Mouse (Mus musculus) kidney, postnatal 0 days (tissue): Measurements from ENCODE around the gene Stk26. TPM values are rescaled to one million over a fixed set of nuclear protein-coding genes. Genes with fewer than 3 reads are reported as not detected.
A peak's percentile ranks its signal among the peaks of the same experiment; 100 is the strongest.

Source experiments
- ATAC-seq: fragments of 200-750 bp; cut with Nextera tagmentation; replicated peaks from 2 replicates; pipeline ENCODE4 v1.8.0; 2017; ENCODE audit warnings: low read depth, moderate number of reproducible peaks, moderate TSS enrichment, moderate library complexity; ENCODE audit not compliant: low FRiP score
- DNase-seq: peaks from one replicate; pipeline ENCODE4 v3.0.0-alpha.2; 2016; ENCODE audit warnings: low spot score
- H3K27ac ChIP-seq: fragments of 300-500 bp; sonication (generic); 2 replicates; pipeline ENCODE4 v1.5.1; 2014; ENCODE audit warnings: mild to moderate bottlenecking
- H3K27me3 ChIP-seq: fragments of 300-500 bp; sonication (generic); 2 replicates; pipeline ENCODE4 v1.6.1; 2014; ENCODE audit warnings: low read length, mixed read lengths; ENCODE audit not compliant: insufficient read depth
- H3K36me3 ChIP-seq: fragments of 300-500 bp; sonication (generic); 2 replicates; pipeline ENCODE4 v1.6.1; 2014; ENCODE audit warnings: low read length, mixed read lengths; ENCODE audit not compliant: insufficient read depth
- H3K4me1 ChIP-seq: fragments of 300-500 bp; sonication (generic); replicated peaks from 2 replicates; pipeline ENCODE4 v1.6.1; 2014; ENCODE audit warnings: antibody characterized with exemption, low read length, mixed read lengths; ENCODE audit not compliant: insufficient read depth
- H3K4me2 ChIP-seq: fragments of 300-500 bp; sonication (generic); 2 replicates; pipeline ENCODE4 v1.6.1; 2014; ENCODE audit warnings: mild to moderate bottlenecking, low read length, moderate library complexity, mixed read lengths
- H3K4me3 ChIP-seq: fragments of 300-500 bp; sonication (generic); replicated peaks from 2 replicates; pipeline ENCODE4 v1.5.1; 2014; ENCODE audit warnings: low read depth, low read length
- H3K9ac ChIP-seq: fragments of 300-500 bp; sonication (generic); 2 replicates; pipeline ENCODE4 v1.6.1; 2014; ENCODE audit warnings: low read depth, low read length
- H3K9me3 ChIP-seq: fragments of 300-500 bp; sonication (generic); replicated peaks from 2 replicates; pipeline ENCODE4 v1.6.1; 2016; ENCODE audit warnings: low read length, inconsistent platforms, mixed read lengths
- CTCF ChIP-seq: IDR thresholded peaks from 2 replicates; pipeline ENCODE4 v1.5.1; 2016; ENCODE audit warnings: antibody characterized with exemption, low read depth, mild to moderate bottlenecking, moderate library complexity
- WGBS: fragments of 180-500 bp; shearing (Covaris S2); extraction: QIAGEN DNeasy Blood & Tissue Kit; methylation state at CpG from one replicate; pipeline ENCODE4 v1.1.7; 2014; 5-methylcytosine and 5-hydroxymethylcytosine counted together
- polyA plus RNA-seq: library from polyadenylated mRNA; unstranded; fragments of >200 nt; fragmentation: Nextera tagmentation; extraction: Ambion mirVana; gene quantifications from 2 replicates; pipeline ENCODE4 v1.2.1, GENCODE M21; 2015

Gene Stk26
- polyA plus RNA-seq = 4.3 and 4.8 TPM in 2 replicates

DNA sequence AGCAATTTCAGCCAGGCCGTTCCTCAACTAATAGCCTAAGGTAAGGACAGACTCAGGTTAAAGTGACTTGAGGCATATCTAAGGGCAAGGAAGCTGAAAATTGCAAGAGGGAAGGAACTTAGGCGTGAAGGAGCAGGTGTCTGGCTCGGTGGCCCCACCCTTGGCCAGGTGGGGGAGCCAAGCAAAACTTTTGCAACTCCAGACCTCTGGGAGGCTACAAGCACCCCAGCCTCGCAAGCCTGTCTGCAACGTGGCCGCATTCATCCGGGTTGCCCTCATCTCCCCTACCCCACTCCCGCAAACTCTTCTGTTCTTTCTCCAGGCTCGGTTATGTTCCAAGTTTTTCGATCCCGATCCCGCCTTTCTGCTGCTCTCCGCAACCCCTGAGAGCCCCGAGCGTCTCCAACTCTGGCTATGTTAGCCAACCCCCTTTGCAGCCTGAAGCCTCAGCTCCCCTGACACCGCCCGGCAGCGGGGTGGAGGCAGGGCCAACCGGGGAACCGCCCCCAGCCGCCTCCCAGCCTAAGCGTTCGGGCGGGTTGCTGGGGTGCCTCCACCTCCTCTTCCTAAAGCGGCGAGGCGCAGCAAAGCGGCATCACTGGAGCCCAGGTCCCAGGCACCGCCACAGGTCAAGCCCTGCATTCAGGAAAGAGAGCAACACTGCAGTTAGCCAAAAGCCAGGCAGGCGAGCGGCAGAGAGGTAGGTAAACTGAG is at the start of gene Stk26:
Gene Stk26 (plus strand): TSS at position 201 of the 714 bp plus-strand sequence.
- Histone ChIP-seq H3K4me1 (no peaks in the 10 kb centered on the region), H3K27me3 (no peaks in the 10 kb centered on the region), H3K9me3 (no peaks in the 10 kb centered on the region), H3K36me3 (no peaks in the 10 kb centered on the region), H3K4me3 (peak within 1 kb of the TSS; percentile 37), H3K4me2 (peak within 1 kb of the TSS; percentile 71), H3K9ac (peak within 1 kb of the TSS; percentile 46; the same call in 1 of the 2 replicates), H3K27ac (no peak within 1 kb of the TSS)
- TF ChIP-seq CTCF = peak; percentile 20; the same call in 1 of the 2 replicates
- peak; percentile 69 for ATAC-seq
- DNase-seq = peak; percentile 63
- WGBS = 28% methylated on average over 31 of the region's 31 CpGs

DNA sequence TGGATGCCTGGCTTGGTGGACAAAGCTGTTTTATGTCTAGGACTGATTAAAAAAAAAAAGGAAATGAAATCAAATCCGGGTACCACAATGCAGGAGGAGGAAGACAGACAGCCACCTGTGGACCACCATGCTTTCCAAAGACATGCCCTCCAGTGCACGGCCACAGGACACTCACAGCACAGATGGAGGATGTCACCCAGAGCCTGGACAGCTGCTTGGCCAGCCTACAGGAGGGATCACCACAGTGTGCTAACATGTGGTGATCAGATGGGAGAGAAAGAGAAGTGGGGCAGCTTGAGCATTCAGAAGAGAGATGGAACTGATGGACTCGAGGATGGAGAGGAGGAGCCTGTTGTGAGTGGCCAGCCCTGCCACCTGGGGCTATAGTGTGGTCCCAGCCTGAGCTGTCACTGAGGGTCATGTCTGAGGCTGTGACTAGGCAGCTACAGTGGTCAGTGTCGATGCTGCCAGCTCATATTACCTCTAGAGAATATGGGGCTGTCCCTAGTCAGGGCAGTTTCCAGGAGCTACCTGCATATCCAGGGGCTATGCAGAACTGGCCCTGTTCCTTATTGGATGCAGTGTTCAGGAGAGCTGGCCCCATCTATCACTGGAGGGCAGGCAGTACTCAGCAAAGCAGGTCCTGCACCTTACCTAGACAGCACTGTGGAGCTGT is 47.7 kb upstream of the Stk26 start:
- no peak overlapping the region for H3K4me3 ChIP-seq
- ATAC-seq = no peak
- no peak overlapping the region for H3K4me2 ChIP-seq
- H3K36me3 ChIP-seq = no peaks in the 10 kb centered on the region
- no peaks in the 10 kb centered on the region for H3K4me1 ChIP-seq
- DNase-seq = no peak
- H3K27ac ChIP-seq = no peak overlapping the region
- H3K9me3 ChIP-seq = no peaks in the 10 kb centered on the region
- TF ChIP-seq CTCF = no peak
- no peaks in the 10 kb centered on the region for H3K27me3 ChIP-seq
- 45% methylated on average over 4 of the region's 4 CpGs for WGBS
- no peak overlapping the region for H3K9ac ChIP-seq

DNA sequence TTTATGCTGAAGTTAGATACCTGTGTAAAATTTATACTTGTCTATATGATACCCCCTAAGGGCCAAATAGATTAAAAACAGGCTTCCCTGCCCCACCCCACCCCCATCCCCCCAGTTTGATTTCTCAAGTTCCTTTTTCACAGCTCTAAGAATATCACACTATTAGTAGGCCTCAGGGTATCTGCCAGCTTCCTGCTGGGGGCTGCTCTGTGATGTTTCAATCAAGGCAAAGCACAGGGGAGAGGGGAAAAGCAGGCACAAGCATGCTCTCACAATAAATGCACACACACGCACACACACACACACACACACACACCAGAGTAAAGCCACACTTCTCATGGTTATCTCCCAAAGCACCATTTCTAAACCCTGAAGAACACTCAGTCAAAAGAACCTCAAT is 43.0 kb upstream of the Stk26 start:
- no peaks in the 10 kb centered on the region for H3K36me3 ChIP-seq
- H3K9ac ChIP-seq = no peak overlapping the region
- TF ChIP-seq CTCF = no peak
- no peak overlapping the region for H3K4me2 ChIP-seq
- DNase-seq = no peak
- ATAC-seq = no peak
- no peak overlapping the region for H3K4me3 ChIP-seq
- H3K9me3 ChIP-seq = no peaks in the 10 kb centered on the region
- WGBS = 92% methylated on average over 1 of the region's 1 CpGs
- no peaks in the 10 kb centered on the region for H3K27me3 ChIP-seq
- no peak overlapping the region for H3K27ac ChIP-seq
- no peaks in the 10 kb centered on the region for H3K4me1 ChIP-seq

DNA sequence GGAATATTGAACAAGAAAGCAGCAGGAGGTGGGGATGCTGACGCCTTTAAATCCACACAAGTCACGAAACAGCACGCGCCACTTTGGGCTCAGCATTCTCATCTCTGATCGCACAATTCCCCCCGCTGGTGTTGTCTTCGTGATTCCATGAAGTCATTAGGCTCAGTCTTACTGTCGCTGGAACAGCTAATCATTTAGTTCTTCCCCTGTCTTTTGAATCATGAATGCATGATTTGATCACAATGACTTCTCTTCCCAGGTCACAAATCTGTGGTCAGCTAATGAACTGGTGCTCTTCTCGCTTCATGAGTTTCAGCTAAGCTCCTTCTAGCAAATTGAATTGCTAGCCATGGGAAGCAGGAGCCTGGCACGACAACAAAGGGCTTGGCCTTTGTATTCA is 42.3 kb upstream of the Stk26 start:
- DNase-seq = no peak
- H3K4me2 ChIP-seq = no peak overlapping the region
- H3K27ac ChIP-seq = no peak overlapping the region
- no peaks in the 10 kb centered on the region for H3K36me3 ChIP-seq
- WGBS = 70% methylated on average over 10 of the region's 10 CpGs
- H3K27me3 ChIP-seq = no peaks in the 10 kb centered on the region
- no peak overlapping the region for H3K4me3 ChIP-seq
- H3K4me1 ChIP-seq = no peaks in the 10 kb centered on the region
- no peak overlapping the region for H3K9ac ChIP-seq
- TF ChIP-seq CTCF = no peak
- no peaks in the 10 kb centered on the region for H3K9me3 ChIP-seq
- ATAC-seq = no peak

DNA sequence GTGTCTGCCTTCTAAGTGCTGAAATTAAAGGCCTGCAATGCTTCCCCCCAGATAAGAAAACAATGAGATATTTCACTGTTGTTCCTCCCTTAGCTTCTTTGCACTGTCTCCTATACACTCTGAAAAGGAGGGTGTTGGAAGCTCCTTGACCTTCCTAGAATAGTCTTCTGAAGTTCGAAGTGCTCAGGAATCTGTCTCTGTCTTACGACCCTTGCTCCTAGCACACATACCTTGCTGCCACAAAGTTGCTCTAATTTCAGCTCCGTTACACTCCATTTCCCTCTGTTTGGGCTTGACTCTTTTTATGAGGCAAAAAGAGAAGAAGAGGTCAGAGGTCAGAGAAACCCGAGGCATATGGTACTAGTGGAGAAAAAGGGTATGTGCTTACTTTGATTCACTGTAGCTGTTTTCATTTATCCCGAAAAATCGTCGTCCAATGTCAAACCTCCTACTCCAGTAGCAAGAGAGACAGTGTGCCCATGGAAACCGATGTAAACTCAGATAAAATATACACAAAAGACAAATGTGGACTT is 41.1 kb upstream of the Stk26 start:
- DNase-seq = peak; percentile 62

DNA sequence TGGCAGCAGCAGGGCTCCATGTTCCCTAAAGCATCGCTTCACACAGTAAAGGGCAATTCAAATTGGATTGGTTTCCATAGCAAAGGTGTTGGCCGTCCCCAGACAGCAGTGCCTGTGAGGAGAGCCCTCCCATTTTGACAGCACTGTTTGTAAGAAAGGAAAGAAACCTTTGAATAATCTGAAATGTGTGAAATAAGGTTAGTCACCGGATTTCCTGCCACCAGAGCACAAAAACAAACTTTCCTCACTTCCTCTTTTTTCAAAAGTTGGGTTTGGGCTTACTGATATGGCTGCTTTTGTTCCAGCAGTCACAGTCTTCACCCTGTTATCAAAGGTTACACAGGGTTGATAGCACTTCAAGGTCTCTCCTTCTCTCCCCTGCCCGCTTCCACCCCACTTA is 35.2 kb upstream of the Stk26 start:
- no peak for DNase-seq
- no peaks in the 10 kb centered on the region for H3K9me3 ChIP-seq
- no peak overlapping the region for H3K4me3 ChIP-seq
- no peaks in the 10 kb centered on the region for H3K4me1 ChIP-seq
- no peaks in the 10 kb centered on the region for H3K27me3 ChIP-seq
- H3K27ac ChIP-seq = no peak overlapping the region
- no peak overlapping the region for H3K9ac ChIP-seq
- TF ChIP-seq CTCF = no peak
- H3K4me2 ChIP-seq = no peak overlapping the region
- ATAC-seq = no peak
- WGBS = 65% methylated on average over 4 of the region's 4 CpGs
- no peaks in the 10 kb centered on the region for H3K36me3 ChIP-seq

More for the DNA sequence above, 41.1 kb upstream of the Stk26 start:
- no peaks in the 10 kb centered on the region for H3K9me3 ChIP-seq
- WGBS = 40% methylated on average over 8 of the region's 8 CpGs
- no peaks in the 10 kb centered on the region for H3K4me1 ChIP-seq
- no peak overlapping the region for H3K4me2 ChIP-seq
- no peak overlapping the region for H3K4me3 ChIP-seq
- ATAC-seq = no peak
- H3K27me3 ChIP-seq = no peaks in the 10 kb centered on the region
- H3K27ac ChIP-seq = no peak overlapping the region
- H3K9ac ChIP-seq = no peak overlapping the region
- H3K36me3 ChIP-seq = no peaks in the 10 kb centered on the region
- TF ChIP-seq CTCF = no peak
